Mouse (Mus musculus) heart, postnatal 25 days (tissue): ENCODE measurements around the gene Ddx19a. TPM values are rescaled to one million over a fixed set of nuclear protein-coding genes. Genes with fewer than 3 reads are reported as not detected.
"Not testable (repeated sequence)": the region's sequence is repeated elsewhere in the genome, so short reads cannot be mapped to it uniquely, and the experiment has no call there.

ENCODE experiments used
- DNase-seq: peaks from one replicate; pipeline ENCODE4 v3.0.0; 2022; ENCODE audit warnings: low spot score
- intact Hi-C: fragments of 180-260 bp; cut with DNase I; formaldehyde crosslinking; loops from one replicate; pipeline ENCODE4 v1.15.1; 2025
- total RNA-seq, 2 experiments: library from RNA; stranded (reverse); gene quantifications; 2 replicates each; pipeline ENCODE4 v1.2.3; 2021

Gene Ddx19a
- 10 to 100 TPM; 33.2 to 33.3 TPM for total RNA-seq

DNA sequence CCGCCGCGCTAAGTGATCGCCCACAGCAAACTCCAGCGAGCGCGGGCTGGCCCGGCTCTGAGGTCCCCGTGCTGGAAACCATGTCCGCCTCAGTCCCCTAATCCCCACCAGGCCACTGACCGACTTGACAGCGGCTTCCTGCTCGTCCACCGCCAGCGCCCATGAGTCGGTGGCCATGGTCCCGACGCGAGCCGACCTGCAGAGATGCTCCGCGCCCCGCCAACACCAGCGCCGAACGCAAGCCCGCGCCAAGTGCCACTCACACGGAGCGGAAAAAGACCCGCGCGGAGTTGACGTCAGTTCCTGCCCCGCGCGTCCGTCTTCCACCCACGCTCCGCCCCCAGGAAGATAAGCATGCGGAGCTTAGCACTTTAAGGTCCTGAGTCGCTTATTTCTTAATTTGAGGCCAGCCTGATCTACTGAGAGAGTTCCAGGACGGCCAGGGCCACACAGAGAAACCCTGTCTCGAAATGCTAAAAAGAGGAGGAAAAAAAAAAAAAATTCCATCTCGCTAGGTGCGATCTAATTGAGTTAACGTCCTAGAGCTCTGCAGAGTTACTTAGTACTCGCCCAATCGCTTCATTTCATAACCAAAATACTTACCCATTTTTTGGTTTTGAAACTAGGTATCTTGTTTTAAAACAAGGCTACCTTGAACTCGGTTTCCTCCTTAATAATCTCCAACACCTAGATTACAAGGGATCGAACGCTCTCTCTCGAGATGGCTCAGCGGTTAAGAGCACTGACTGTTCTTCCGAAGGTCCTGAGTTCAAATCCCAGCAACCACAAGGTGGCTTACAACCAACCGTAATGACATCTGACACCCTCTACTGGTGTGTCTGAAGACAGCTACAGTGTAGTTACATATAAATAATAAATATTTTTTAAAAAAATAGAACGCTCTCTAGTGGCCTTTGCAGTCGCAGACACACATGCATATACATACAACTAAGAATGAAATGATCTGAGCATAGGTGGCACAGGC, at the start of gene Ddx19a:
TSS of gene Ddx19a (minus strand) at position 254 of the 985 bp plus-strand sequence.
- intact Hi-C loops, result no loop called here
- DNase-seq, result peak; percentile 73

DNA sequence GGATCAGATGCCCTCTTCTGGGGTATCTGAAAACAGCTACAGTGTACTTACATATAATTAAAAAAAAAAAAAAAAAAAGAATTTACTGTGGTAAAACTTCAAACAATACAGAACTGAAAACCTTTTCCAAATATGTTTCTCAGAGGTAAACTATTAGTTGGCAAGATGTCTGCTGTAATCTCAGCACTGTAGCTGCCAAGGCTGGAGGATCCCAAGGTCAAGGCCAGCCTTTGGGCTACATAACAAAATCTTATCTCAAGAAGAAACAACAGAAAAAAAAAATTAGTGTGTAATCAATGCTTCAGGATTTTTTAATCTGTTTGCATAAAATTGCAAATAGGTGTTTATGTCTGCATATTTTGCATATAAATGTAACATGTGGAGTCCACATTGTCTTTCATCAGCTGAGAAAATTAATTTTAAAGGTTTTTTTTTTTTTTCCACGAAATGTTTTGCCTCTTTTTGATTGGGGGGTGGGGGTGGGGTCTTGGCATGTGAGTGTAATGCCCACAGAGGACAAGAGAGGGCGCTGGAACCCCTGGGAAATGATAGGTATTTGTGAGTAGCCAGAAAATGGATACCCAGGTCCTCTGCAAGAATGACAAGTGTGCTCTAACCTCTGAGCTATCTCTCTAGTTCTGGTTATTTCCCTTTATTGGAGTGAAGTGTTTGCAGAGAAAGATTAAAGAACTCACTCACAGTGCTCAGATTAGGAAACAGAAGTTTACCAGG, 46.6 kb upstream of the Ddx19a start:
- DNase-seq, result no peak
- intact Hi-C loops, result no loop called here

DNA sequence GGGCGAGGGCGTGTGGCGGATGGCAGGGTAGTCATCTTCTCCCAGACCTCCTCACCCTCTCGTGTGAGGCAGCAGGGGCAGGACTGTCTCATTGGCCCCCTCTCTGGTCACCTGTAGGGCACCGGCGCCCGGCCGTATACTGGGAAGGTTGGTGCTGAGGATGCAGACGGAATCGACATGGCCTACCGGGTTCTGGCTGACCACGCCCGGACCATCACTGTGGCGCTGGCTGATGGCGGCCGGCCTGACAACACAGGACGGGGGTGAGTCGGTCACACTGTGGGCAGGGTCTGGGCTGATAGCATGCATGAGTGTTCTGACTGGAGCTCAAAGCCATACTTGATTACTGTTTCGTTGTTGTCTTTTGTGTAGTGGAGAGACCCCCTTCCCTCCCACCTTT, 44.9 kb upstream of the Ddx19a start:
- no peak for DNase-seq
- intact Hi-C loops, result no loop called here

DNA sequence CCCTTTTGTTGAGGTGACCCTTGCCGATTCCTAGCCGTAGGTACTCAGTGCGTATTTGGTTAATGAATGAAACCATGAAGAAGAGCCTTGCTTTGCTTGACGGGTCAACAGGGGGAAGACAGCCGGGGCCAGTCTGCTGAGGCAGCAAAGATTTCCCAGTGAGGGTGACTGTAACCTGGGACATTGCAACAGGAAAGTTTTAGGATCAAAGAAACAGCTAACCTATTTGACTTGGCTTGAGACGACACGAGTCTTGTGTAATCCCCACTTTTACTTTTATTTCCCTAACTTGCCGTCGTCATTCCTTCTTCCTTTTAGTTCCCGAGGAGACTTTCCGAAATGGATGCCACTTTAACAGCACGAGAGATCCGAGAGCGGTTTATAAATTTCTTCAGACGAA, 39.0 kb upstream of the Ddx19a start:
- intact Hi-C loops, result loop anchor here (10.0 kb wide), 1 partner anchor 218 kb away; the partner anchor contains the start of gene Glg1
- DNase-seq, result no peak

DNA sequence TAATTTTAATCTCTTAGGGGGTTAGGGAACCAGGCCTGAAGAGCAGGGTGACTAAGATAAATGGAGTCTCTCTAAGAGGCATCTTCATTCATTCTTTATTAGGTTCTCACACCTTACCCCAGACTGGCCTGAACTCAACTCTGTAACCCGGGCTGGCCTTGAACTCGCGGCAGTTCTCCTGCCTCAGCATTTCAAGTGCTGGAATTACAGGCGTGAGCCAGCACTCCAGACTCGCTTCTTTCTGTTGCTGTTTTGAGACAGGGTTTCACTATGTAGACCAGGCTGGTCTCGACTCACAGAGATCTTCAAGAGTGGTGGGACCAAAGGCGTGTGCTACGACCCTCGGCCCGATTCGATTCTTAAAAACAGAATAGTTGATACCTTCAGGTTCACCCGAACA, 36.7 kb upstream of the Ddx19a start:
- intact Hi-C loops, result loop anchor here (10.0 kb wide), 1 partner anchor 221 kb away; the partner anchor contains the start of gene Glg1
- no peak for DNase-seq

DNA sequence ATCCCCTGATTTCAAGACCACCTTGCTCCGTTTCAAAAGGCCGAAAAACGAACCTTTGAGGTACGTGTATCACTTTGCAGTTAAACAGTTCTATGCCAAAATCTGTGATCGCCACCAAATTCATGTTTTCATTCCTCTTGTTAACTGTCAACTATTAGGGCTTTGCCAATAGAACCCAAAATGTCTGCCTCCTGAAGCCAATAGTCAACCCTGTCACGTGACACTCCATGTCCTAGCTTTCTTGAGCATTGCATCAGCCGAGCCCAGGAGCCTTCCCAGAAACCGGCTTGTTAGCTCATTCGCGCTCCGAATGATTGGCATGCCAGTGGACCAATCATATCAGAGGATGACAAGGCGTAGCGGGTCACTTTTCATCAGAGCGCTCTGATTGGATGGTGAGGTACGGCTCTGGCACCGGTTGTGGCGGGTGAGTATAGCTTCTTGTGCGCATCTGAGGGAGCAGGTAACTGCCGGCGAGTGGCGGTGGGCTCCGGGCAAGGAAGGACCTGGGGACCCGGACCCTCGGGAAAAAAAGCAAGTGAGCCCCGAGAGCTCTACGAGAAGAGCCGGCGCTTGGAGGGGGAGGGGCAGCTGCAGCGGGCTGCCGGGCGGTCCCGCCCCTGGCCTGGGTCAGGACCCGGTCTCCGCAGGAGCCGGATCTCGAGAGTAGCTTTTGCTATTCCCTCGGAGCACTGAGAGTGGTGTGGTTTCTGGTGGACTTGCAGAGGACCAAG, 36.0 kb upstream of the Ddx19a start:
- intact Hi-C loops, result loop anchor here (10.0 kb wide), 1 partner anchor 221 kb away; the partner anchor contains the start of gene Glg1
- DNase-seq, result peak; percentile 97

DNA sequence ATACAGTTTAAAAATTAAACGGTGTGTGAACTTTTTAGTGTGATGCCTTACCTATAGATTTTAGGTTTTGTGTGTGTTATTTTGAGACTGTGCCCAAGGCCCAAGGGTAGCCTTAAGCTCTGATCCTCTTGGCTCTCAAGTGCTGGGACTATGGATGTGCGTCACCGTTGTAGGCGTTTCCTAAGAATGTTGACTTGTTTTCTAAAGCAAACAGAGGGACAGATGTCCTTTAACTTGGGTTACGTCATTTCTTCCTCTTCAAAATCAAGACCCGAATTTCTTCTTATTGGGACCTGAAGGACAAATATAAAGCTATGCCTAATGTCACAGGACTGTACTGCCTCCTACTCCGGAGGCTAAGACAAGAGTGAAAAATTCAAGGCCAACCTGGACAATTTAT, 35.3 kb upstream of the Ddx19a start, which contains the start of gene Aars:
TSS of gene Aars (plus strand) at position 229 of the 400 bp plus-strand sequence.
- intact Hi-C loops, result loop anchor here (10.0 kb wide), 1 partner anchor 222 kb away; the partner anchor contains the start of gene Glg1
- no peak for DNase-seq

DNA sequence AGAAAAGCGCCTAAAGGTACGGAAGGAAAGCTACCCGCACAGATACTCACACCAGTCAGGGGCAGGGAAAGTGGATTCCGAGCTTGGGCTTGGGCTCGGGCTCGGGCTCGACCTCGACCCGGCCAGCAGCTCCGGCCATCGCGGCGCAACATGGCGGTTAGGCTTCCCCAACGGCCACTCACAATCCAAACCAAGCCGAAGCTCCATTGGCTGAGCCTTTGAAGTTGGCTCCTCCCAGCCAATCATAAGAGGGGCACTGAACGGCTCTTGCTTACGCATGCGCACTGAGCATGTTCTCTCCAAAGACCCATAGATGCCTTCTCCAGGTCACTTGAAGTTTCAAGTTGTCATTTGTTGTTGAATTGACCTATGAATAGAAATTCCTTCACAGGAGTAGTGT, 34.0 kb upstream of the Ddx19a start, which contains the start of gene Ddx19b:
TSS of gene Ddx19b (minus strand) at position 180 of the 400 bp plus-strand sequence.
- DNase-seq, result no peak
- intact Hi-C loops, result loop anchor here (10.0 kb wide), 1 partner anchor 223 kb away; the partner anchor contains the start of gene Glg1

DNA sequence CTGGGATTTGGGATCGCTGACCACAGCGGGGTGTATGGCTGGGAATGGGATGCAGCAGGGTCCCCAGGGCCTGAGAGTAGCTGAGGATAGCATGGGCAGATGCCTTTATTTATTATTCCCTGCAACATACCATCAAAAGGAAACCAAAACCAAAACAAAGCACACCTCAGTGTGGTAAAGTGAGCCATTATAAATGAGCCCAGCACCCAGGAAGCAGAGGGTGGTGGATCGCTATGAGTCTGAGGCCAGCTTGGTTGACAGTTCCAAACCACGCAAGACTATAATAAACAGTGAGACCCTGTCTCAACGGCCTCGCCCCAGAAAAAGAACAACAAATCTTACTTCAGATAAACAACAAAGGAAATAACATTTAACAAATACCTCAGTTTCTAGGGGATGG, 32.4 kb upstream of the Ddx19a start:
- intact Hi-C loops, result loop anchor here (10.0 kb wide), 1 partner anchor 225 kb away; the partner anchor contains the start of gene Glg1

DNA sequence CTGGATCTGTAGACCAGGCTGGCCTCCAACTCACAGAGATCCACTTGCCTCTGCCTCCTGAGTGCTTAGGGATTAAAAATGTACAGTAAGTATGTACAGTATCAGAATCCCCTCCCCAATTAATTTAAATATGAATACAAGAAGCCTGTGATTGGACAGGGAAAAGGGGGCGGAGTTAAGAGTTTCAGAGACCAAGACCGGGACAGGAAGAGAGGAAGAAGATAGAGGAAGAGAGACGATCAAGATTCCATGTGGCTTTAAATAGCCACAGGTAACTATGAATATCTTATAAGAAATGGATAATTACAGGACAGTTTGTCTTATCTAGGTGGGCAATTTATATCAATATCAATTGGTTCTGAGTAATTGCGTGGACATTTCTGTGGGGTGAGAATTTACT, 32.0 kb upstream of the Ddx19a start:
- no peak for DNase-seq
- intact Hi-C loops, result no loop called here

More for the DNA sequence above, 32.4 kb upstream of the Ddx19a start:
- DNase-seq, result no peak

DNA sequence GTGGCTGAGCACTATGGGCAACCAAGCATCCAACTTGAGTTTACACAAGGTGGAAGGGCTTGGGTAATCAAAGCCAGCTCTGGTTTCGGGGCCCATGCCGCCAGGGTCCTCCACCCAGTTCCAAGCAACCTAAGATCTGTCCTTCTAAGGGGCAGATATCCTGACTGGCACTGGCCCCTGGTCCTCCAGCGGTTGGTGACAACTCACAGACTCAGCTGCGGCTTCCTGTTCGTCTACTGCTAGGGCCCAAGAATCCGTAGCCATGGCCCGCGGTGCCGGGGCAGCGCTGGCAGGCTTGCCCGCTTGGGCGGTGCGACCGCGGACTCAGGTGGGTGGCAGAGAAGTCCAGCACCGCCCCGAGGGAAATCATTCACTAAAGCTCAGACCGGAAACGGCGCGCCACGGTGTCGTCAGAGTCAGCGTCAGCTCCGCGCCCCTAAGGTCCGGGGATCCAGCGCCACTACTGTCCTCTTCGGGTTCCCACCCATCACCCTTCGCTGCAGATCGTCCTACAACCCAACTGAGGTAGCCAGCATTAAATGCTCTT, 29.9 kb upstream of the Ddx19a start:
- DNase-seq, result peak; percentile 69
- intact Hi-C loops, result no loop called here

DNA sequence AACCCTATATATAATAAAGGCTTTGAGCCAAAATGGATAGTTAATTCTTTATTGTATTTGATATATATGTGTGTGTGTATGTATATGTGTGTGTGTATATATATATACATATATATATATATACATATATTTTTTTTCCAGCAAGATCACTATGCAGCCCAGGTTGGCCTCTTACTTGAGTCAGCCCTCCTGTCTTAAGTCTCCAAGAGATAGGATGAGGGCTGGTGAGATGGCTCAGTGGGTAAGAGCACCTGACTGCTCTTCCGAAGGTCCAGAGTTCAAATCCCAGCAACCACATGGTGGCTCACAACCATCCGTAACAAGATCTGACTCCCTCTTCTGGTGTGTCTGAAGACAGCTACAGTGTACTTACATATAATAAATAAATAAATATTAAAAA, 29.0 kb upstream of the Ddx19a start:
- intact Hi-C loops, DNase-seq: not testable (repeated sequence)

DNA sequence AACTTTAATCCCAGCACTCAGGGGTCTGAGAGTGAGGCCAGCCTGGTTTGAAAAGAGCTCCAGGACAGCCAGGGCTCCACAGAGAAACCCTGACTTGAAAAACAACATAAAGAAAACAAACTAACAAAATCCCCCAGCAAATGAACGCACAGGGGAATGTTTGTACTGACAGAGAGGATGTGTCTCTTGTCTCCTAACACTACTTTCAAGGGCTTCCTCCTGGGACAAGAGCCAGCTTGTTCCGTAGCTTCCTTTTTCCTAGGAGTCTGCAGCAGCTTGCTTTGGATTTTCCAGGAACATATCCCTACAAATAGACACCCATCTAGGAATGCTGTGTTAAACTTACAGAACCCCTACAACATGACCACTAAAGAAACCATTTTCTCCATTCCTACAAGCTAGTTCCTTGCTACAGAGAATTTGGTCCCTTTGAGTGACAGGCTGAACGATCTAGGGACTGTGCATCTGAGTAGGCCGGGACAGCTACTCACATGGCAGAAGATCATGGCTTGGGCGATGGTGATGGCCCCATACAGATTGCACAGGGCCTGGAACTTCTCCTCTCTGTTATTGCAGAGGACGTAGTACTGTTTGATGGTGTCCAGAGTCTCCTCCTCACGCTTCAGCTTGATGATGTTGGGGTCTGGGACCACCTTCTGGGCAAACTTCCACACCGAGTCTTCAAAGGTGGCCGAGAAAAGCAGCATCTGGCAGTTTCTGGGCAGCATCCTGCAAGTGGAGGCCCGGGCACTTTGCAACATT, 12.8 kb upstream of the Ddx19a start:
- intact Hi-C loops, DNase-seq: not testable (repeated sequence)

DNA sequence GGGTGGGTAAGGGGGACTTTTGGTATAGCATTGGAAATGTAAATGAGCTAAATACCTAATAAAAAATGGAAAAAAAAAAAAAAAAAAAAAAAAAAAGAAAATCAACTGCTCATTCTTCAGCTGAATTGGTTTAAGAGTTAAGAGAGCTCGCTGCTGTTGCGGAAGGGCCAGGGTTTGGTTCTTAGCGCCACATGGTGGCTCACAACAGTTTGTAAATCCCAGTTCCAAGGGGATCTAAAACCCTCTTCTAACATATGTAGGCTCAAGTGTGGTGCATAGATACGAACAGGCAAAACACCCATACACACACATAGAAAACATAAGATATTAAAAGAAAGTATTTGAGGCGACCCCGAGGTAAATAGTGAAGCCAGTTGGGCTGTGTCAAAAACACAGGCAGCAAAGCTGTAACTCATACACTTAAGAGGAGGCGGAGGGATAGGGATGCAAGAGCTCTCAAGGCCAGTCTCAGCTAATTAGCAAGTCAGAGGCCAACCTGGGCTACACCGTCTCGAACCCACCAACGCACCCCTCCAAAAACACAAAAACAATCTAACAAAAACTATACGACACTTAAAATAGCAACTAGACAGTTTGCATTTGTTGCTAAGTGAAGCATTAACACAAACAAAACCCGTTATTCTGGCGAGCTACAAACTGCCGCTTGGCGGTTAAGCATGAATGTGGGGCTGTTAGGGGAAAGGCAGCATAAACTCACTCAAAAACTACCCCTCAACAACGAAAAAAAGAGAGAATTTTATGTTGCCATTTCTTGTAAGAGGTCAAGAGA, 764 bp downstream of the Ddx19a start:
- DNase-seq, result no peak
- intact Hi-C loops, result no loop called here

DNA sequence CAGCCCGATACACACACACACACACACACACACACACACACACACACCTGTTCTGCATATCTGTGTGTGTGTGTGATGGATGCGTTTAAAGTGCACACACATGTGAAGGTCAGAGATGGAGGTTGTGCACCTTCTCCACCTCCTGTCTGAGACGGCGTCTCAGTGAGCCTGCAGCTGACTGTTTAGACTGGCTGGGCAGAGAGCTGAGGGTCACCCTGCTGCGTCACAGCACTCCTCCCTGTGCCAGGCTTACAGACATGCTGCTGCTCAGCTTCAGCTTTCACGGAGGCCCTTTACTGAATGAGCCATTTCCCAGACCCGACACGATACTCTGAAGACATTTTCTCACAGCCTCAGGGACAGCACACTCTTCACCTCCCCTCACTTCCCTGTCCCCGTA, 7.6 kb downstream of the Ddx19a start:
- DNase-seq, result no peak
- intact Hi-C loops, result no loop called here

DNA sequence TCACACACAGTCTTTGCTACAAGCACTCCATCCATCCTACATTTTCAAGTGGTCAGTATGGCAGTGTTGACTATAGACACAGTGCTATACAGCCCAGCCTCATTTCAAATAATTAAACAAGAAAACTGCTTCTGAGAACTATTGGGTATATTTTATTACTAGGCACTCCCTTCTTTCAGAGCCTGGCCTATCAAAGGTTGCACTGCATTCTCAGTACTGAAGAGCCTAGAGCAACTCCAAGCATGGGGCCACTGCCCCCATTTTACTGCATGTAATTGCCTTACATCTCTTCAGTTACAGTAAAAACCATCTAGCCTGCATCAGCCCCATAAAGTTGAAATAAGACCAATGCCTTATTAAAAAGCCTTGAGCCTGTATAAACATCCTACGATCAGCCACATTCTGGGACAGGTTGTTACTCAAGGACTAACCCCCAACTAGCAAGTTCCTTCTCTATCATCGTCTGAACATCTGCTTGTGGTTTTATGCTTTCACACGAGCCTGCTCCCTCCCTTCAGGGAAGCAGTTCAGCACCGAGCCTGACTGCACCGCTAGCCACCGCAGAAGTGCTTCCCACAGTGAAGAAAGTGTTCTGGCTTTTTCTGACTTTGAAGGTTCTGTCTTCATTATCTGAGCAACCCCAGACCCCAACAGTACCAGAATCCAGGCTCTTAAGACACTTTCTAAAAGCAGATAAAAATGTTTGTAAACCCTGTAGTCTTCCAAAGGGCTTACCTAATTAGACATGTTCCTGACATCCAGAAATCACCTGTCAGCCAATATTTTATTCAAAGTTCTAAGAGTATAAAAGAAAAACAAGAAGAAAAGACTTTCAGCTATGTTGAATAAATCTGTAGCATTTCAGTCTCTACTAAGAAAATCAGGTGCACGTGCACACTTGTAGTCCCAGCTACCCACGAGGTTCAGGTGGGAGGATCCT, 9.5 kb downstream of the Ddx19a start:
- intact Hi-C loops, result no loop called here
- DNase-seq, result no peak

DNA sequence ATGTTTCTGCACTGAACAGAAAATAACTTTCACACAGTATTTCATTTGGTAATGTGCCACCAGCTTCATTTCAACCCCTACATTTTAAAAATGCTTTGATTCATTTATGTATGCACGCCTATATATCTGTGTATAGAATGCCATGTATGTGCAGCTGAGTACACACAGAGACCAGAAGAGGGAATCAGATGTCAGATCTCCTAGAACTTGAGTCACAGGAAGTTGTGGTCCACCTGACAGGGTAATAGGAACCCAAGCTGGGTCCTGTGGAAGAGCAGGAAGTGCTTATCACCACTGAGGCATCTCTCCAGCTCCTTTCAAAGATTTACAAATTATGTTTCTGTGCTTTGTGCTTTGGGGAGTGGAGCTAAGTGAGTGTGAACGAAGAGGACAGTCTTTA, 16.3 kb downstream of the Ddx19a start:
- no peak for DNase-seq
- intact Hi-C loops, result no loop called here
